Mouse (Mus musculus): Measurements from ENCODE around the gene Mars.
"Not testable (repeated sequence)": the region's sequence is repeated elsewhere in the genome, so short reads cannot be mapped to it uniquely, and the experiment has no call there.

The Mars gene

DNA sequence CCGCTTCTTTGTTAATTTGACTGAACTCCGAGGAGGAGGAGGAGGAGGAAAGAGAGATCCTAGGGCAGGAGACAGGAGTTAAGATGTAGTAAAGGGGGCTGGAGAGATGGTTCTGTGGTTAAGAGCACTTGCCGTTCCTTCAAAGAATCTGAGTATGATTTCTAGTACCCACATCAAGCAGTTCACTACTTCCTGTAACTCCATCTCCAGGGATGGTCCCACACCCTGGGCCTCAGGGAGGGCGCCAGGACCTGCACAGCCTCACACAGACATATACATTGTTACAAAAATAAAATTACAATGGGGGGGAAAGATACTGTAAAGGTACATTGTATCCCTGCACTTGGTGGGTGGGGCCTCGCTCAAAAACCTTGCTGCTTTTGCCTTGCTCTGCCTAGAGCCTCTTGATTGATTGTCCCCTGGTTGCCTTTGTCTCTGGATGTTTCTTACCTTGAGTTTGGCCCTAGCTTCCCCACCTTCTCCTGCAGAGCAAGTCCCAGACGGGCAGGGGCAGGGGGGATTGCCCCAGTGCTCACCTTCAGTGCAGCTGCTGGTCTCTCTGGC, 26.0 kb upstream of the Mars start:
- in situ Hi-C loops (cut with MboI; ENCODE audit: low sequenced_read_pairs) = no loop called here

DNA sequence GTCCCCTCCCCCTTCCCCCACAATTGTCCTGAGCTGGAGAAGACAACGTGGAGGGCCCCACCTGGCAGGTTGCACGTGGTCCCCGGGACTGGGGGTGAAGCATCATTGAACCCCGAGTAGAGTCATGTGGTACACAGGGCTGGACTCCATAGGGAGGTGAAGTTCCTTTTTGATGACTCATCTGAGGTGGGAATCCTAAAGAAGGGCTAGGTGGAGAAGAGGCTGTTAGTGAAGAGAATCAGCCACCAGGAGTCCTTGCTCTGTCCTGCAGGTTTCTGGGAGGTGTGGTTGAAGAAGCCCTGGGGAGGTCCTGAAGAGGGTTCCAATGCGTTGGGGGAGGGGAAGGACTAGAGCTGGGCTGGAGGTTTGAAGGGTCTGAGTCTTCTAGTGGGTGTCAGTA, 25.4 kb upstream of the Mars start:
- in situ Hi-C loops (cut with MboI; ENCODE audit: low sequenced_read_pairs) = no loop called here

DNA sequence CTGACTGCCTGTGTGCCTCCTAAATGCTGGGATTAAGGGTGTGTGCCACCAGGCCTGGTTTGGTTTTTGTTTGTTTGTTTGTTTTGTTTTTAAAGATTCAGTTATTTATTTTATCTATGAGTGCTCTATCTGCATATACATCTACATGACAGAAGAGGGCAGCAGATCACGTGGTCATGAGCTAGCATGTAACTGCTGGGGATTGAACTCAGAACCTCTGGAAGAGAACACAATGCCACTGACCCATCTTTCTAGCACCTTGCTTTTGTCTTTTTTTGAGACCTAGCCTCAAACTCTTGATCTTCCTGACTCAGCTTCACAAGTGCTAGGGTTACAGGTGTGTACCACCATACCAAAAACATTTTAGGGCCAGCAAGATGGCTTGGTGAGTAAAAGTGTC, 23.7 kb upstream of the Mars start:
- in situ Hi-C loops (cut with MboI; ENCODE audit: low sequenced_read_pairs) = no loop called here

DNA sequence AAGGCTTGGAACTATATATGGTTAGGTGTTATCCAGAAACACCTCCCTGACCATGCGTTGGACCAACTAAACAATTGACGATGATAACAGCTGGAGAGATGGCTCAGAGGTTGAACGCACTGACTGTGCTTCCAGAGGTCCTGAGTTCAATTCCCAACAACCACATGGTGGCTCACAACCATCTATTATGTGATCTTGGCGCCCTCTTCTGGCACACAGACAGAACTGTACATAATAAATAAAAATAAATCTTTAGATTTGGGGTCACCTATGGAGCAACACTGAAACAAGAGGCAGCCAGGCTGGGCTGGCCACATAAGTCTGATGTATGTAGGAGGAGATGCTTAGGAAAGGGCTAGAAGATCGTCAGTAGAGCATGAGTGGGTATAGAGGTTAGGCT, 21.6 kb upstream of the Mars start:
- in situ Hi-C loops (cut with MboI; ENCODE audit: low sequenced_read_pairs) = no loop called here

DNA sequence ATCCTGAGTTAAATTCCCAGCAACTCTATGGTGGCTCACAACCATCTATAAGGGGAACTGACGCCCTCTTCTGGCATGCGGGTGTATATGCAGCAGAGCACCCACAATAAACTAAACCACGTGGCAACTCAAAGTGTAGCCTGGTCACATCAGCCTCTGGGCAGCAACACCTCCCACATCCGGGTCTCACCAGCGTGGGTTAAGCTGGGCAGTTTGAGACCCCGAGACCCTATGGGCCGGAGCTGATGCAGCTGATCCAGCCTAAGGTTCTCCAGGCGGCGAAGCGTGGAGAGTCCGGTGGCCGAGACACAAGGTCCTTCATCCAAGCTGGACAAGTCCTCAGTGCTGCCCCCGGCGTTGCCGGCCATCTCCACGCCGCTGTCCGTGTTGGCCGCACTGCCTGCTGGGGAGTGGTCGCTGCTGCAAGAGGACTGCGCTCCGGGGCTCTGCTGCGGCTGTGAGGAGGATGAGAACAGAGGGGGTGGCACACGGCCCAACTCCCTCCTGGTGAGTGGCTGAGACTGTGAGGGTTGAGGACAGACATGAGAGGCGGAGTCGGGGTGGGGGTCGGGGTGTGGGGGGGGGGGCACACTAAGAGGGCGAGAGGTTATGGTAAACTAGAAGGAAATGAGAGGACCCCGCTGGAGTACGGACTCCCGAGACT, 20.8 kb upstream of the Mars start:
- in situ Hi-C loops (cut with MboI; ENCODE audit: low sequenced_read_pairs) = no loop called here

DNA sequence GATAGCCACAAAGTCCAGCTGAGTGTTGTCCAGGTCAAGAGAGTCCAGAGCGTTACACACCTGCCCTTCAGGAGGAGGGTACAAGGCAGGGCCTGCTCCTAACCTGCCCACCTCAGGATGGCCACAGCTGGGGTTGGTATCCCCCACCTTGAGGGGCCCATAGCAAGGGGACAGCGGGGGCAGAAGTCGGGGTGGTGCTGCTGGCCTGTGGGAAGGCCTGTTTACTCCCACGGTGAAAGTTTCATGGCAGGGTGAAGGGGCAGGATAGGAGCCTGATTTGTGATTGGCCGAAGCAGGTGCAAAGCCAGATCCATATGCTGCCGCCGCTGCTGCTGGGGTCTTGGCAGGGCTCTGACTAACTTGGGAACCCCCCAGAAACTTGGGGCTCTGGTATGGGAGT, 18.6 kb upstream of the Mars start:
- in situ Hi-C loops (cut with MboI; ENCODE audit: low sequenced_read_pairs) = no loop called here

DNA sequence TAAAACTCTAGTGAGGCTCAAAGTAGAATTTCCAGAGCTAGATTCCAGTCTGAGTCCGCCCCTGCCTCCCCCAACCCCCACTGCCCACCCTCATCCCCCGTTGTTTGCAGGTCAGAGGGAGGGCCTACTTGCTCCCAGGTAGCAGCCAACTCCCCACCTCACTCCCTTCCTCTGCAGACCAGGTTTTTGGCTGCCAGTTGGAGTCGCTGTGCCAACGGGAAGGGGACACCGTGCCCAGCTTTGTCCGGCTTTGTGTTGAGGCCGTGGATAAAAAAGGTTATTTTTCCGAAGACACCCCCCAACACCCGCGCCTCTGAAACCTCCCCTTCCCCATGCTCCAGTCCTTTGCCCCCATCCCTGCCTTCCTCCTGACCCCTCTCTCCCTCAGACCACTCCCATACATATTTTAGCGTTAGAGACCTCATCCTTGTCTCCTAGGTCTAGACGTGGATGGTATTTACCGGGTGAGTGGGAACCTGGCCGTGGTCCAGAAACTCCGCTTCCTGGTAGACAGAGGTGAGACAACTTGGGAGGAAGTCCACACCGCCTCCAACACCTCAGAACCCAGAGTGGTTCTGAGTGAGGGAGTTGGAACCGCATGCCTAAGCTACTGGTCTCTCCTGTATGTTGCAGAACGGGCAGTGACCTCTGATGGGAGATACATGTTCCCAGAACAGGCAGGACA, 16.0 kb upstream of the Mars start:
- in situ Hi-C loops (cut with MboI; ENCODE audit: low sequenced_read_pairs) = no loop called here

DNA sequence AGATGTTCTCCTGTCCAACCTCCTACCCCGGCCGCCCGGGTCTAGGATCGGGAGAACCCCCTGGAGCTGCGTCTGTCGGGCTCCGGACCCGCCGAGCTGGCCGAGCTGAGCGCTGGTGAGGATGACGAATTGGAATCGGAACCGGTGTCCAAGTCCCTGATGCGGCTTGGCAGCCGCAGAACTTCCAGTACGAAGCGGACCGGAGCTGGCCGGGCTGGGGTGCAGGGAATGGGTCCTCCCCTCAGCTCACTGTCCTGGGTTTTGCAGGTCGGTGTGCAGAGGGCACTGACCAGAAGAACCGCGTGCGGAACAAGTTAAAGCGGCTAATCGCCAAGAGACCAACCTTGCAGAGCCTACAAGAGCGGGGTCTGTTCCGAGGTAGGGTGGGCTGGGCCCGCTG, 15.2 kb upstream of the Mars start:
- in situ Hi-C loops (cut with MboI; ENCODE audit: low sequenced_read_pairs) = no loop called here

DNA sequence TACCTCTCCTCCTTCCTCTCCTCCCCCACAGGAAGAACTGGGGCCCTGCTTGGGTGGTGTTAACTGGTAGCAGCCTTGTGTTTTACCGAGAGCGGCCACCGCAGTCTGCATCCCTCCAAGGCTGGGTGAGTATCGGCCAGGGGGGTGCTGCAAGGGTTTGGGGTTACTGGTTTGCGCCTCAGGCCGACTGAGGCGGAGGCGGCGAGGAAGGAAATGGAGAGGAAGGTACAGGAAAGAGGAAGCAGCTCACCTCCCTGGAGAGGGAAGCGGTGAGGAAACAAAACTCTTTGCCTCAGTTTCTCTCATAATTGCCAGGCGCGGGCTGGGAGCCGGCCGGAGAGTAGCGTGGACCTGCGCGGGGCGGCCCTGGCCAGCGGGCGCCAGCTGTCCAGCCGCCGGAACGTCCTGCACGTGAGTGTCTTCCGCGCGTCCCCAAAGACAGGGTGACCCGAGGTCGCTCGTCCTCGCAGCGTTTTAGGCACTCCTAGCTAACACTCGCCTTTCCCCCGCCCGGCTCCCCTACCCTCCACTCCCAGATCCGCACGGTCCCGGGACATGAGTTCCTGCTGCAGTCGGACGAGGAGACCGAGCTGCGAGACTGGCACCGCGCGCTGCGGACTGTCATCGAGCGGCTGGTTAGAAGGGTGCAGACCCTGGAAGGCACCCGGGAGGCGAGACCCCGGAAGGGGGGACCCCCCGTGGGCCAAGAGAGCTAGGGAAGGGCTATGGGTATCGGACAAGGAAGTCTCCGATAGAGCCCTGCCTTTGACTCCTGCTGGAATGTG, 14.6 kb upstream of the Mars start:
- in situ Hi-C loops (cut with MboI; ENCODE audit: low sequenced_read_pairs) = no loop called here

DNA sequence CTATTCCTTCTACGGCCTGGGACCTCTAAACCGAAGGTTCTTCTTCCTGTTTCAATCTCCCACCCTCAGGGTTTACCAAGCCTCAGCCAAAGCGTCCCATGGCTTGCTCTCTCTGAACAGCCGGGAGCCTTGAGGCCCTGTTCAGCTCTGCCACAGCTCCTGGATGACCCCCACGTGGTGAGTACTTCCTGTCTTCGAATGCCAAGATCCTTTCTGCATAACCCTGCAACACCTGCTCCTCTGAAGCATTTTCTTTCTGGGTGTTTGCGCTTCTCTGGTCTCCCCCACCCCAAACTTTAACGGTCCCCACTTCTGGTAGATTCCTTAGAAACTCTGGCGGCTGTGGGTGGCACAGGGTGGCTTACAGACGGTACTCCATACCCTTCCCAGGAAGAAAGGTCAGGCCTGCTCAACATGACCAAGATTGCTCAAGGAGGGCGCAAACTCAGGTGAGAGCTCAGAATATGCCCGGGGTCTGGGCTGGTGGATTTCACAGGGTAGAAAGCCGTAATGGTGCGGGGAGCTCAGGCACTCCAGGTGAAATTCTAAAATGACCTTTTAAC, 13.9 kb upstream of the Mars start:
- in situ Hi-C loops (cut with MboI; ENCODE audit: low sequenced_read_pairs) = no loop called here

DNA sequence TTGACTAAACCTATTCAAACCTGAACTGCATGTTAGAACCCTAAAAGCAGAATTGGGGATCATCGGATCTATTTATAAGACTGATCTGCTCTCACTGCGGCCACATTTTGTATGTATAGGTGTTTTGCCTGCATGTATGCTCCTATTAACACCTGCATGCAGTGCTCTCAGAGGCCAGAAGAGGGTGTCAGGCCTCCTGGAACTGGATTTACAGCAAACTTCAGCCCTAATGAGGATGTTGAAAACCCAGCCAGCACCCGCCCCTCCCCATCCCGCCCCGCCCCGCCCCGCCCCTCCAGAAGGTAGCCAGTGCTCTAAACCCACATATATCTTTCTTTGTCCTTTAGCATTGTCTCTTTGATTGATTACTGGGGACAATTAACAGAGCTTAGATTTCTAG, 12.9 kb upstream of the Mars start:
- in situ Hi-C loops (cut with MboI; ENCODE audit: low sequenced_read_pairs) = no loop called here

DNA sequence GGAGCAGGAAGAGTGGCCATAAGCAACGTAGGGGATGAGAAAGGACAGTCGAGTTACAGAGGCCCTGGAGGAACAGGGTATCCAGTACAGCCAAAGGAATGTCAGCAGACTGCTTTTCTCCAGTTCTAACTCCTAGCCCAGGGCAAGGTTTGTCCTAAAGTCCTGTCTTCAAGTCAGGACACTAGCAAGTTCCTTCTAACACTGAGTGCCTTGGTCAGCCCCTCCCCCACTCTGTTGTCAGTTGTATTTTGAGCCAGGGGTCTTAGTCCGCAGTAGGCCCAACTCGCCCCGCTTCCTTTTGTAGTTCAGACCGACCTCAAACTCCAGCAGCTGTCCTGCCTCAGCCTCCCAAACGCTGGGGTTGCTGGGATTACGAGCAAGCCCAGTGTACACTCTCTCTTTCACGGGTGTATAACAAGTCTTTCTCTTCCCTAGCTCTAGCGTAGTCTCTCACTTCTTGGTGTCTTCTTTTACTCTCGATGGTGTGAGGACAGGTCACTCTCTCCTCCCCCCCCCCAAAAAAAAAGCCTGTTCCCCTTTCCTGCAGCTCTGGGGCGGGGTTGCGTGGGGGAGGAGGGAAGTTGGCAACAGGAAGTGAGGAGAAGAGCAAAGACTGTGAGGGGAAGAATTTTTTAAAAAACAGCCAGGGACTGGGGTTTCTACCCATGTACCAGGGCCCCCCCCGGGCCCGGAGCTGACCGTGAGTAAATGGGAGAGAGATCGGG, 11.7 kb upstream of the Mars start:
- in situ Hi-C loops (cut with MboI; ENCODE audit: low sequenced_read_pairs) = no loop called here

DNA sequence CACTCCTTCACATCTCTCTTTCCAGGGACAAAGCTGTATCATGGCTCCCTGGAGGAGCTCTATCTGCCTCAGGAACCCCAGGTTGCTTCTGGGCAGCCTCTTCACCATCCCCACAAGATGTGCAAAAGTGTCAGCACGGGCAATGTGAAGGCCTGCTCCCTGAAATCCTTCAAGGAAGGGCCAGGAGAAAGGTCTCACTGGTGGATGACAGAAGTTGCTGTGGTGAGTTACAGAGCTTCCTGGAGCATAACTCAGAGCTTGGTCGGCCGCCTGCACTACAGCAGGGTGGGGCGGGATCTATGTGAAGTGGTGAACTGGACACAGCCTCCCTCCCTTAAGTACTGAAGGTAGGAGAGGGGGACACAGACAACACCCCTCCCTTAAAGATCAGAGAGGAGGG, 11.1 kb upstream of the Mars start:
- in situ Hi-C loops (cut with MboI; ENCODE audit: low sequenced_read_pairs) = no loop called here

DNA sequence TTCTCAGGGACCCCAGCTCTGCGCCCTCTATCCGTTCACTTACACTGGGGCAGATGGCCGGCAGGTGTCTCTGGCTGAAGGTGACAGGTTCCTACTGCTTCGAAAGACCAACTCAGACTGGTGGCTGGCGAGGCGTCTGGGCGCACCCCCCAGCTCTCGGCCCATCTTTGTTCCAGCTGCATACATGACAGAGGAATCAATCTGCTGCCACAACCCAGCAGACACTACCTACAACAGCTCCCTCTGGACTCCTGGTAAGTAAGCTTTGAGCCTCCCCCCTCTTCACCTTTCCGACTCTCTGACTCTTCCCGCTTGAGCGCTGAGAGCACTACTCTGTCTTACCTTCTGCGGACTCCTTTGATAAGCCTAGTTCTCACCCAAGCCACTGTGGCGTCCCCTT, 10.6 kb upstream of the Mars start:
- in situ Hi-C loops (cut with MboI; ENCODE audit: low sequenced_read_pairs) = no loop called here

DNA sequence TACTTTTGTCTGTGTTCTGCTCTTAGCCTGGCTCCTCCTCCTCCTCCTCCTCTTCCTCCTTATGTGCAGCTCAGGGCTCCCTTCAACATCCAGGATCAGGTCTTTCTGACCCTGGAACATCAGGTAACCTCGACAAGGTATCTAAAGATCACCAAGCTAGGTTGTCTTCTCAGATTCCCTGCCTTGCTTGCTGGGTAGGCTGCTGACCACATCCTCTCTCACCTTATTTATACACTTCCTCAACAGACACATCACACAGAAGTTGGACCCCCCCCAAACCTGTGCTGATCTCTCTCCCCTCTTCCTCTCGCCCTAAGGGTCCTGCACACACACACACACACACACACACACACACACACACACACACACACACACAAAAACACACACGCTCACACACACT, 10.0 kb upstream of the Mars start, which contains the start of gene Arhgap9:
Gene Arhgap9 (plus strand): TSS at position 344 of the 400 bp plus-strand sequence.
- in situ Hi-C loops (cut with MboI; ENCODE audit: low sequenced_read_pairs) = no loop called here

DNA sequence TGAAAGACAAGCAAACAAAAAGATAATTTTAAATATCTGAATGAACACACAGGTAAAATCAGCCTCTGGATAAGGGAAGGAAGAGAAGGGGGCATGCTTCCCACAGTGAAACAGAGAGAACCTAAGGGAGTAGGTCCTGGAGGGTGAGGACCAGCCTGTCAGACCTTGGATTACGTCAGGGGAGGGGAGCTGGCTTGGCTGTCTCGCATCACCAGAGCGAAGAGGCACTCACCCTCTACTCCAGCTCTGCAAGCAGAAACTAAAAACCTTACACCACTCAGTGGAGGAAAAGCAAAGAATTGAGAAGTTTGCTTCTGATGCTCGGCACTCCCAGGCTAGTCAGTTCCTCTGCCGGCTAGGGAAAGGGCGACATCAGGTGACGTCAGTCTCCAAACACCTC, 8.4 kb upstream of the Mars start:
- in situ Hi-C loops (cut with MboI; ENCODE audit: low sequenced_read_pairs) = no loop called here

DNA sequence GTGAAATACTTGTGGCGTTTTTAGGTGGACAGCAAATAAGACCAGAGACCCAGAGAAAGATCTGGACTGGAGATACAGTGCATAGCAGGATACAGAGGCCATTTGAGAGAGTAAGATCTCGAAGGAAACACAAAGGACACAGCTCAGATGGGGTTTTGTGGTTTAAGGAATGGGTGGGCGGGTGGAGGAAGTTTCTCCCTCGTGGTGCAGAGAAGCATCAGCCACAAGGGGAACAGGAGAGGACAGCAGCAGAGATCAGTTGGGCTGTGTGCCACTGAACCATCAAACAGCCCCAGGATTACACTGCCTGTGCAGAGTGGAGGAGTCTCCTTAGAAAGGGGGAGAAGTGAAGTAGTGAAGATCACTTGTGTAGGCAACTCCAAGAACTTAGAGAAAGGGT, 6.4 kb upstream of the Mars start:
- in situ Hi-C loops (cut with MboI; ENCODE audit: low sequenced_read_pairs) = no loop called here

DNA sequence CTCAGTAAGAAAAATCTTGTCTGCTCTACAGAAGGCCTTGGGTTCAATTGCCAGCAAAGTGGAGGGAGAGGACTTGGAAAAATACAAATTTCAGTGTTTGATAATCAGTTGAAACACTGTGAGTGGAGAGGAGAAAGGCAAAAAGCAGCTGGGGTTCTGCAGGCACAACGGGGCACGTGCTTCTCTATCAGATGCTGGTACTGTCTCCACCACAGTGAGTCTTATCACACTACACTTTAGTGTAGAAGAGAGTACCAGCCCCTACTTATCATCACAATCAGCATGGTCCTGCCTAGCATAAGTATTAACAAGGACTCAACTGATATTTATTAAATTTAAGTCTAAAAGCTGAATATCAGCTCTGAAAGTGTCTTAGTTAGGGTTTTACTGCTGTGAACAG, 5.7 kb upstream of the Mars start:
- in situ Hi-C loops (cut with MboI; ENCODE audit: low sequenced_read_pairs) = no loop called here

DNA sequence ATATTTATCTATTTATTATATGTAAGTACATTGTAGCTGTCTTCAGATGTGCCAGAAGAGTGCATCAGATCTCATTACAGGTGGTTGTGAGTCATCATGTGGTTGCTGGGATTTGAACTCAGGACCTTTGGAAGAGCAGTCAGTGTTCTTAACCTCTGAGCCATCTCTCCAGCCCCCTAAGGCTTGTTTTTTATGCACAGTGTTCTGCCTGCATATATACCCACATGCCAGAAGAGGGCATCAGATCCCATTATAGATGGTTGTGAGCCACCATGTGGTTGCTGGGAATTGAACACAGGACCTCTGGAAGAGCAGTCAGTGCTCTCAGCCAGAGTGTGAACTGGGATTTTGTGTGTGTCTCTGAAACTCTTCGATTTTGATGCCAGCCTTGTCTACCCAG, 3.4 kb upstream of the Mars start:
- in situ Hi-C loops (cut with MboI; ENCODE audit: low sequenced_read_pairs) = not testable (repeated sequence)

DNA sequence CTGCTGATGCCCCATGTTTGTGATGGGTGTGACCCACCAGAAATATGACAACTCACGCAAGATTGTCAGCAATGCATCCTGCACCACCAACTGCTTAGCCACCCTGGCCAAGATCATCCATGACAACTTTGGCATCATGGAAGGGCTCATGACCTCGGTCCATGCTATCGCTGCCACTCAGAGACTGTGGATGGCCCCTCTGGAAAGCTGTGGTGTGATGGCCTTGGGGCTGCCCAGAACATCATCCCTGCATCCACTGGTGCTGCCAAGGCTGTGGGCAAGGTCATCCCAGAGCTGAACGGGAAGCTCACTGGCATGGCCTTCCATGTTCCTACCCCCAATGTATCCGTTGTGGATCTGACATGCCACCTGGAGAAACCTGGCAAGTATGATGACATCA, 1.9 kb upstream of the Mars start:
- in situ Hi-C loops (cut with MboI; ENCODE audit: low sequenced_read_pairs) = not testable (repeated sequence)

DNA sequence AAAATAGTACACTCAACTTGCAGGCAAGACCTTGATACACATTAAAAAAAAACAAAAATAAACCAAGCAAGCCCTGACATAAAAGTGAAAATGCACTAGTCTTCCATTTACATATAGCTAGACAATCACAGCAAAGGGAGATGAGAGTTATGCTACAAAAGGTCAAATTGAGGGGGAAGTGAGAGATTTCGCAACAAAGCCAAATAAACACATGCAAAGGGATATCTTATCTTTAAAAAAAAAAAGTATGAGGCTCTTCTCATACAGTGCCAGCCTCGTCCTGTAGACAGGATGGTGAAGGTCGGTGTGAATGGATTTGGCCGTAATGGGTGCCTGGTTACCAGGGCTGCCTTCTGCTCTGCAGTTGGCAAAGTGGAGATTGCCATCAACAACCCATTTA, 1.3 kb upstream of the Mars start:
- in situ Hi-C loops (cut with MboI; ENCODE audit: low sequenced_read_pairs) = no loop called here

Data from CH12F3 (cell line).